Mouse (Mus musculus) midbrain, postnatal 0 days (tissue): ENCODE data around the gene Rplp2. TPM values are rescaled to one million over a fixed set of nuclear protein-coding genes. Genes with fewer than 3 reads are reported as not detected.

Source experiments
- ATAC-seq: fragments of 200-750 bp; cut with Nextera tagmentation; 2 replicates; pipeline ENCODE4 v1.8.0; 2017; ENCODE audit warnings: moderate number of reproducible peaks, mild to moderate bottlenecking, moderate TSS enrichment, moderate library complexity; ENCODE audit not compliant: low FRiP score
- DNase-seq: peaks from one replicate; pipeline ENCODE4 v3.0.0-alpha.2; 2015; ENCODE audit warnings: low spot score
- H3K27ac ChIP-seq: fragments of 300-500 bp; sonication (generic); 2 replicates; pipeline ENCODE4 v1.5.1; 2014; ENCODE audit warnings: low read depth, mild to moderate bottlenecking, low read length, mixed read lengths
- H3K27me3 ChIP-seq: fragments of 300-500 bp; sonication (generic); 2 replicates; pipeline ENCODE4 v1.6.1; 2014; ENCODE audit warnings: low read length, control low read depth, mixed read lengths; ENCODE audit not compliant: insufficient read depth
- H3K36me3 ChIP-seq: fragments of 300-500 bp; sonication (generic); 2 replicates; pipeline ENCODE4 v1.6.1; 2014; ENCODE audit warnings: low read length, control low read depth, mixed read lengths; ENCODE audit not compliant: insufficient read depth
- H3K4me1 ChIP-seq: fragments of 300-500 bp; sonication (generic); 2 replicates; pipeline ENCODE4 v1.6.1; 2014; ENCODE audit warnings: mild to moderate bottlenecking, control low read depth, antibody characterized with exemption, low read length, mixed read lengths; ENCODE audit not compliant: insufficient read depth
- H3K4me2 ChIP-seq: fragments of 300-500 bp; sonication (generic); 2 replicates; pipeline ENCODE4 v1.6.1; 2014; ENCODE audit warnings: low read depth, mild to moderate bottlenecking, low read length, mixed read lengths; ENCODE audit not compliant: poor library complexity, severe bottlenecking
- H3K4me3 ChIP-seq: fragments of 300-500 bp; sonication (generic); 2 replicates; pipeline ENCODE4 v1.5.1; 2014; ENCODE audit warnings: low read depth, mild to moderate bottlenecking, low read length, moderate library complexity
- H3K9ac ChIP-seq: fragments of 300-500 bp; sonication (generic); replicated peaks from 2 replicates; pipeline ENCODE4 v1.6.1; 2014; ENCODE audit warnings: mild to moderate bottlenecking, low read length, moderate library complexity, mixed read lengths; ENCODE audit not compliant: poor library complexity, severe bottlenecking
- H3K9me3 ChIP-seq: fragments of 300-500 bp; sonication (generic); 2 replicates; pipeline ENCODE4 v1.6.1; 2016; ENCODE audit warnings: low read length, control low read depth
- CTCF ChIP-seq: IDR thresholded peaks from 2 replicates; pipeline ENCODE4 v1.5.1; 2016; ENCODE audit warnings: antibody characterized with exemption, mild to moderate bottlenecking
- WGBS: fragments of 180-500 bp; shearing (Covaris S2); extraction: QIAGEN DNeasy Blood & Tissue Kit; methylation state at CpG from one replicate; pipeline ENCODE4 v1.1.7; 2014; 5-methylcytosine and 5-hydroxymethylcytosine counted together
- polyA plus RNA-seq: library from polyadenylated mRNA; unstranded; fragments of >200 nt; fragmentation: Nextera tagmentation; extraction: Ambion mirVana; gene quantifications from 2 replicates; pipeline ENCODE4 v1.2.1, GENCODE M21; 2015
- total RNA-seq: library from RNA; depleted of rRNA; stranded (reverse); fragments of >200 nt; gene quantifications from 2 replicates; pipeline ENCODE4 v1.2.3, GENCODE M21; 2014; rRNA removed

The Rplp2 gene
- total and polyA plus RNA-seq, 2 experiments from 2014 or later: 180 to 852 TPM

- H3K4me3 ChIP-seq: no peak overlapping the region
- WGBS: 82% methylated on average over 5 of the region's 5 CpGs
- H3K4me2 ChIP-seq: no peak overlapping the region
- H3K36me3 ChIP-seq: peaks cover 38% of the 10 kb centered on the region
- no peak overlapping the region for H3K27ac ChIP-seq
- no peaks in the 10 kb centered on the region for H3K9me3 ChIP-seq
- DNase-seq (no peak), ATAC-seq (no peak)
- H3K27me3 ChIP-seq: no peaks in the 10 kb centered on the region
- H3K9ac ChIP-seq: no peak overlapping the region
- no peaks in the 10 kb centered on the region for H3K4me1 ChIP-seq
- TF ChIP-seq CTCF: no peak
These were observed 45.6 kb downstream of the Rplp2 start for GRCm38 (mm10) chr7:141492738-141493137.

- no peak for DNase-seq
- H3K27ac ChIP-seq: no peak overlapping the region
- H3K27me3 ChIP-seq: no peaks in the 10 kb centered on the region
- TF ChIP-seq CTCF: no peak
- no peaks in the 10 kb centered on the region for H3K4me1 ChIP-seq
- no peaks in the 10 kb centered on the region for H3K9me3 ChIP-seq
- no peak for ATAC-seq
- H3K9ac ChIP-seq: no peak overlapping the region
- 95% methylated on average over 1 of the region's 1 CpGs for WGBS
- no peak overlapping the region for H3K4me2 ChIP-seq
- no peak overlapping the region for H3K4me3 ChIP-seq
- peaks cover 39% of the 10 kb centered on the region for H3K36me3 ChIP-seq
These were observed 46.6 kb downstream of the Rplp2 start for GRCm38 (mm10) chr7:141493729-141494128.

- Histone ChIP-seq H3K4me3 (no peak overlapping the region), H3K4me1 (no peaks in the 10 kb centered on the region), H3K27me3 (no peaks in the 10 kb centered on the region), H3K4me2 (no peak overlapping the region), H3K36me3 (peaks cover 50% of the 10 kb centered on the region), H3K9me3 (no peaks in the 10 kb centered on the region), H3K9ac (no peak overlapping the region), H3K27ac (no peak overlapping the region)
- TF ChIP-seq CTCF: no peak
- ATAC-seq (no peak), DNase-seq (no peak)
- 85% methylated on average over 2 of the region's 2 CpGs for WGBS
These were observed 48.2 kb downstream of the Rplp2 start for GRCm38 (mm10) chr7:141495379-141495778.

GRCm38 (mm10) chr7:141495940-141496339, 48.8 kb downstream of the Rplp2 start:
- H3K4me3 ChIP-seq: no peak overlapping the region
- TF ChIP-seq CTCF: no peak
- H3K27me3 ChIP-seq: no peaks in the 10 kb centered on the region
- H3K4me2 ChIP-seq: no peak overlapping the region
- H3K9me3 ChIP-seq: no peaks in the 10 kb centered on the region
- no peak for DNase-seq
- no peak overlapping the region for H3K9ac ChIP-seq
- ATAC-seq: no peak
- 90% methylated on average over 4 of the region's 4 CpGs for WGBS
- no peak overlapping the region for H3K27ac ChIP-seq
- H3K36me3 ChIP-seq: peaks cover 47% of the 10 kb centered on the region
- H3K4me1 ChIP-seq: no peaks in the 10 kb centered on the region

GRCm38 (mm10) chr7:141497600-141497999, 50.4 kb downstream of the Rplp2 start:
- WGBS: 96% methylated on average over 3 of the region's 3 CpGs
- no peak for ATAC-seq
- H3K9me3 ChIP-seq: no peaks in the 10 kb centered on the region

More at GRCm38 (mm10) chr7:141497600-141497999, 50.4 kb downstream of the Rplp2 start:
- no peaks in the 10 kb centered on the region for H3K27me3 ChIP-seq
- no peak for DNase-seq
- no peak overlapping the region for H3K27ac ChIP-seq
- H3K36me3 ChIP-seq: peaks cover 49% of the 10 kb centered on the region
- H3K4me3 ChIP-seq: no peak overlapping the region
- H3K4me1 ChIP-seq: no peaks in the 10 kb centered on the region
- TF ChIP-seq CTCF: no peak
- no peak overlapping the region for H3K4me2 ChIP-seq
- H3K9ac ChIP-seq: no peak overlapping the region

Other genes starting within 250 kb of the Rplp2 start
- gene Lmntd2, start 233.3 kb upstream of the Rplp2 start, total RNA-seq: not detected in 2 replicates
- 0.10 and 0.36 TPM in 2 replicates for gene Lmntd2, start 233.3 kb upstream of the Rplp2 start, polyA plus RNA-seq
- 15.5 and 23.5 TPM in 2 replicates for gene Rassf7, start 231.5 kb upstream of the Rplp2 start, total RNA-seq
- 20.7 and 21.7 TPM in 2 replicates for gene Rassf7, start 231.5 kb upstream of the Rplp2 start, polyA plus RNA-seq
- gene Phrf1, start 218.6 kb upstream of the Rplp2 start, total RNA-seq: 46.3 and 54.6 TPM in 2 replicates
- gene Phrf1, start 218.6 kb upstream of the Rplp2 start, polyA plus RNA-seq: 35.1 and 39.5 TPM in 2 replicates
- gene Irf7, start 180.9 kb upstream of the Rplp2 start, total RNA-seq: 3.9 and 4.5 TPM in 2 replicates
- 2.8 and 2.9 TPM in 2 replicates for gene Irf7, start 180.9 kb upstream of the Rplp2 start, polyA plus RNA-seq
- not detected in 2 replicates for gene Cdhr5, start 170.6 kb upstream of the Rplp2 start, total RNA-seq
- gene Cdhr5, start 170.6 kb upstream of the Rplp2 start, polyA plus RNA-seq: not detected in 2 replicates
- gene Sct, start 168.2 kb upstream of the Rplp2 start, total RNA-seq: 1.5 and 2.5 TPM in 2 replicates
- gene Sct, start 168.2 kb upstream of the Rplp2 start, polyA plus RNA-seq: 3.3 and 4.3 TPM in 2 replicates
- 0.55 and 0.61 TPM in 2 replicates for gene Drd4, start 155.4 kb upstream of the Rplp2 start, total RNA-seq
- 0.73 and 0.98 TPM in 2 replicates for gene Drd4, start 155.4 kb upstream of the Rplp2 start, polyA plus RNA-seq
- 246 and 289 TPM in 2 replicates for gene Deaf1, start 119.7 kb upstream of the Rplp2 start, total RNA-seq
- gene Deaf1, start 119.7 kb upstream of the Rplp2 start, polyA plus RNA-seq: 291 and 306 TPM in 2 replicates
- gene Tmem80, start 119.6 kb upstream of the Rplp2 start, total RNA-seq: 25.8 and 29.1 TPM in 2 replicates
- 31.5 and 34.5 TPM in 2 replicates for gene Tmem80, start 119.6 kb upstream of the Rplp2 start, polyA plus RNA-seq
- gene Eps8l2, start 108.5 kb upstream of the Rplp2 start, total RNA-seq: 2.4 and 3.1 TPM in 2 replicates
- gene Eps8l2, start 108.5 kb upstream of the Rplp2 start, polyA plus RNA-seq: 0.48 and 0.74 TPM in 2 replicates
- gene Taldo1, start 55.2 kb upstream of the Rplp2 start, total RNA-seq: 166 and 175 TPM in 2 replicates
- gene Taldo1, start 55.2 kb upstream of the Rplp2 start, polyA plus RNA-seq: 245 and 255 TPM in 2 replicates
- gene Gatd1, start 33.2 kb upstream of the Rplp2 start, total RNA-seq: 72.0 and 72.9 TPM in 2 replicates
- gene Gatd1, start 33.2 kb upstream of the Rplp2 start, polyA plus RNA-seq: 47.7 and 48.9 TPM in 2 replicates
- gene Cend1, start 17.9 kb upstream of the Rplp2 start, total RNA-seq: 167 and 195 TPM in 2 replicates
- gene Cend1, start 17.9 kb upstream of the Rplp2 start, polyA plus RNA-seq: 194 and 233 TPM in 2 replicates
- gene Slc25a22, start 9.5 kb upstream of the Rplp2 start, total RNA-seq: 148 and 152 TPM in 2 replicates
- 118 and 121 TPM in 2 replicates for gene Slc25a22, start 9.5 kb upstream of the Rplp2 start, polyA plus RNA-seq
- gene Pidd1, start 3.3 kb upstream of the Rplp2 start, total RNA-seq: 1.4 and 1.6 TPM in 2 replicates
- gene Pidd1, start 3.3 kb upstream of the Rplp2 start, polyA plus RNA-seq: 1.1 and 1.3 TPM in 2 replicates
- gene Pnpla2, start 7.8 kb downstream of the Rplp2 start, total RNA-seq: 6.5 and 7.0 TPM in 2 replicates
- gene Pnpla2, start 7.8 kb downstream of the Rplp2 start, polyA plus RNA-seq: 22.2 and 24.5 TPM in 2 replicates
- gene Cracr2b, start 13.7 kb downstream of the Rplp2 start, total RNA-seq: 4.0 and 5.3 TPM in 2 replicates
- gene Cracr2b, start 13.7 kb downstream of the Rplp2 start, polyA plus RNA-seq: 5.3 and 5.9 TPM in 2 replicates
- gene Cd151, start 20.0 kb downstream of the Rplp2 start, total RNA-seq: 46.4 and 52.9 TPM in 2 replicates
- gene Cd151, start 20.0 kb downstream of the Rplp2 start, polyA plus RNA-seq: 13.6 and 15.0 TPM in 2 replicates
- 27.0 and 28.9 TPM in 2 replicates for gene Polr2l, start 27.8 kb downstream of the Rplp2 start, total RNA-seq
- gene Polr2l, start 27.8 kb downstream of the Rplp2 start, polyA plus RNA-seq: 77.9 and 78.5 TPM in 2 replicates
- 91.4 and 94.8 TPM in 2 replicates for gene Tspan4, start 27.9 kb downstream of the Rplp2 start, total RNA-seq
- 68.1 and 75.7 TPM in 2 replicates for gene Tspan4, start 27.9 kb downstream of the Rplp2 start, polyA plus RNA-seq
- gene Chid1, start 92.5 kb downstream of the Rplp2 start, total RNA-seq: 35.4 and 42.8 TPM in 2 replicates
- 47.5 and 55.4 TPM in 2 replicates for gene Chid1, start 92.5 kb downstream of the Rplp2 start, polyA plus RNA-seq
- 203 and 220 TPM in 2 replicates for gene Ap2a2, start 114.8 kb downstream of the Rplp2 start, total RNA-seq
- gene Ap2a2, start 114.8 kb downstream of the Rplp2 start, polyA plus RNA-seq: 129 TPM in 2 replicates
- gene Muc6, start 207.9 kb downstream of the Rplp2 start, total RNA-seq: not detected in 2 replicates
- 0.12 and 0.16 TPM in 2 replicates for gene Muc6, start 207.9 kb downstream of the Rplp2 start, polyA plus RNA-seq
- gene Muc2, start 243.0 kb downstream of the Rplp2 start, total RNA-seq: 0.77 and 1.0 TPM in 2 replicates
- gene Muc2, start 243.0 kb downstream of the Rplp2 start, polyA plus RNA-seq: 0.49 and 0.58 TPM in 2 replicates